Mouse (Mus musculus) liver, embryonic 15.5 days (tissue): Measurements from ENCODE around the gene Dennd1a. TPM values are rescaled to one million over a fixed set of nuclear protein-coding genes. Genes with fewer than 3 reads are reported as not detected.
"Not testable (repeated sequence)": the region's sequence is repeated elsewhere in the genome, so short reads cannot be mapped to it uniquely, and the experiment has no call there.

Experiments used
- ATAC-seq: fragments of 200-750 bp; cut with Nextera tagmentation; 2 replicates; pipeline ENCODE4 v1.8.0; 2017; ENCODE audit warnings: moderate number of reproducible peaks, mild to moderate bottlenecking, moderate library complexity; ENCODE audit not compliant: insufficient read depth
- H3K27ac ChIP-seq: fragments of 300-500 bp; sonication (generic); replicated peaks from 2 replicates; pipeline ENCODE4 v1.5.1; 2015; ENCODE audit warnings: mild to moderate bottlenecking, inconsistent platforms
- H3K27me3 ChIP-seq: fragments of 300-500 bp; sonication (generic); 2 replicates; pipeline ENCODE4 v1.6.1; 2015; ENCODE audit warnings: mild to moderate bottlenecking, inconsistent platforms
- H3K36me3 ChIP-seq: fragments of 300-500 bp; sonication (generic); replicated peaks from 2 replicates; pipeline ENCODE4 v1.6.1; 2015; ENCODE audit warnings: moderate library complexity, mild to moderate bottlenecking, inconsistent platforms
- H3K4me1 ChIP-seq: fragments of 300-500 bp; sonication (generic); replicated peaks from 2 replicates; pipeline ENCODE4 v1.6.1; 2015; ENCODE audit warnings: inconsistent platforms
- H3K4me2 ChIP-seq: fragments of 300-500 bp; sonication (generic); 2 replicates; pipeline ENCODE4 v1.6.1; 2015; ENCODE audit warnings: moderate library complexity, mild to moderate bottlenecking, inconsistent platforms
- H3K4me3 ChIP-seq: fragments of 300-500 bp; sonication (generic); replicated peaks from 2 replicates; pipeline ENCODE4 v1.5.1; 2015; ENCODE audit warnings: mild to moderate bottlenecking, inconsistent platforms
- H3K9ac ChIP-seq: fragments of 300-500 bp; sonication (generic); 2 replicates; pipeline ENCODE4 v1.6.1; 2015; ENCODE audit warnings: moderate library complexity, mild to moderate bottlenecking, inconsistent platforms
- H3K9me3 ChIP-seq: fragments of 300-500 bp; sonication (generic); replicated peaks from 2 replicates; pipeline ENCODE4 v1.6.1; 2016; ENCODE audit warnings: inconsistent platforms
- WGBS: fragments of 180-500 bp; shearing (Covaris S2); methylation state at CpG from one replicate; pipeline ENCODE4 v1.1.7; 2015; ENCODE audit warnings: mixed read lengths; ENCODE audit not compliant: insufficient replicate concordance; 5-methylcytosine and 5-hydroxymethylcytosine counted together
- polyA plus RNA-seq: library from polyadenylated mRNA; unstranded; fragments of >200 nt; fragmentation: Nextera tagmentation; extraction: Ambion mirVana; gene quantifications from 2 replicates; pipeline ENCODE4 v1.2.1, GENCODE M21; 2015

Gene Dennd1a
- polyA plus RNA-seq, 1 experiment from 2014 or later, result 9.9 TPM

DNA sequence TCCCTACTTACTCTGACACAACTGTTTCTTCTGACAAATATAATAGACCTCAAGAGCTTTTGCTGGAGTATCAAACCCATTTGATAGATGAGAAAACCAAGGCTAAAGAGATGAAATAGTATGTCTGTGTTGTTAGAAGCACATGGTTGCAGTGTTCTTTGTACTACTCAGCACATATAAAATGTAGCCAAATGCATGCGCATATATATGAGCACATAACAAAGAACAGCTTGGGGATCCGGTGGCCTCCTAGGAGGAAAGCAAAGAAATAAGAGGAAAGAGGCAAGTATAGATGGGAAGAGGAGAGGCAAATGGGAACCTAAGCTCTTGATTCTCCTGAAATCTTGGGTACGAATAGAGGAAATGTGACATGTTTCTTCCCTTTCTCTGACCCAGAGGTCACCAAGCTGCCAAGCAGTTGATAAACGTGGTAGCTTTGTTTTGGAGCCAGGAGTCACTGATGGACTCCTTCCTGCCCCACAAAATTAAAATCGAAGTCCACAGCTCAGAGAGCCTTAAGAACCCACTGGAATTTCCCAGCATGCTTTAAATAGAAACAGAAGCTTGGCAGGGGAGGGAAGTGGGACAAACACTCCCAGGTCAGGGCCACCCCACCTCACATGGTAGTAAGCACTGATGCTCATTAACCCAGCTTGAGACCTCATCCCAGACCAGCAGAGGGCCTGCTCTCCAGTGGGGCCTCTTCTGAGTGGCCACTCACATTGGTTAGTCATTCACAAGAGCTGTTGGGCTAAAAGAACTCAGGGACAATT lies 317.3 kb downstream of the Dennd1a start:
- H3K27ac ChIP-seq, result no peak overlapping the region
- no peak overlapping the region for H3K9ac ChIP-seq
- ATAC-seq, result no peak
- H3K27me3 ChIP-seq, result no peaks in the 10 kb centered on the region
- no peak overlapping the region for H3K4me2 ChIP-seq
- no peaks in the 10 kb centered on the region for H3K4me1 ChIP-seq
- 55% methylated on average over 5 of the region's 5 CpGs for WGBS
- H3K4me3 ChIP-seq, result no peak overlapping the region
- no peaks in the 10 kb centered on the region for H3K9me3 ChIP-seq
- H3K36me3 ChIP-seq, result no peaks in the 10 kb centered on the region

DNA sequence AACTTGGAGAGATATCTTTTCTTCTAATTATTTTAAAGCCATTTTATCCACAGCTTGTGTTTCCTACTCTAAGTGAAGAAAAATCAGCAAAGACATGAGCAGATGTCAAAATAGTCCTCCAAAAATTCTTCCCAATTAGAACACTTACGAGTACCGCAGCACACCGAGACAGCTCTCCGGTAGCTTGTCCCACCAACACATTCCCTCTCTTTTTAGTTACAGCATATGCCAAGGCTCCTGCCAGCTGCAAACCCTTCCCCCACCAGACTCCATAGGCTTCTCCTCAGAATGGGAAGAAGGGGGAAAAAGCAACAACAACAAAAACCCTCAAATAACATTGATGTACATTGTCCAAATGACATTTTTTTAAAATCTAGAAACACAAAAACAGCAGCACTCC lies 322.7 kb downstream of the Dennd1a start:
- WGBS, result 82% methylated on average over 4 of the region's 4 CpGs
- ATAC-seq, result no peak
- no peak overlapping the region for H3K27ac ChIP-seq
- H3K9ac ChIP-seq, result no peak overlapping the region
- H3K9me3 ChIP-seq, result no peaks in the 10 kb centered on the region
- no peak overlapping the region for H3K4me2 ChIP-seq
- H3K36me3 ChIP-seq, result peaks cover 10% of the 10 kb centered on the region; the same call in 1 of the 2 replicates
- H3K27me3 ChIP-seq, result no peaks in the 10 kb centered on the region
- H3K4me1 ChIP-seq, result no peaks in the 10 kb centered on the region; the same call in 1 of the 2 replicates
- H3K4me3 ChIP-seq, result no peak overlapping the region

DNA sequence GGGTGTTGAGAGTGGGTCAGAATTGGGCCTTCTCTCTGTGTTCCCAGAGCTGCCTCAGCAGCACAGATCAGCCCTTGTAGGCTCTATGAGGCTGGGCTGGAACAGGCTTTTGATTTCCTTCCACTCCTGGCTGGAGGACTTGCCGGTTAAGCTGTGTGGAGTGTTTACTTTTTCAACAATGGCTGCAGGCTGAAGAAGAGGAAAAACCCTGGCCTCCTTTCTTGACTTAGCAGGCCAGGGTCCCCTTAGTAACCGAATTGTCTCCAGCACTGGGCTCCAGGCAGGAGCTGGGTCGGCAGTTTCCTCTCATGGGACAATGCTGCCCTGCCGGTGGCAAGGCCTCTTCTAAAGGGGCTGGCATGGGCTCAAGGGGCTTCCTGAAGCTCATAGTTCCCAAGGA lies 323.8 kb downstream of the Dennd1a start:
- Histone ChIP-seq H3K27ac (no peak overlapping the region), H3K27me3 (no peaks in the 10 kb centered on the region), H3K36me3 (peaks cover 10% of the 10 kb centered on the region; the same call in 1 of the 2 replicates), H3K4me2 (no peak overlapping the region), H3K9me3 (no peaks in the 10 kb centered on the region), H3K4me1 (no peaks in the 10 kb centered on the region; the same call in 1 of the 2 replicates), H3K4me3 (no peak overlapping the region), H3K9ac (no peak overlapping the region)
- WGBS, result 48% methylated on average over 4 of the region's 4 CpGs
- no peak for ATAC-seq

DNA sequence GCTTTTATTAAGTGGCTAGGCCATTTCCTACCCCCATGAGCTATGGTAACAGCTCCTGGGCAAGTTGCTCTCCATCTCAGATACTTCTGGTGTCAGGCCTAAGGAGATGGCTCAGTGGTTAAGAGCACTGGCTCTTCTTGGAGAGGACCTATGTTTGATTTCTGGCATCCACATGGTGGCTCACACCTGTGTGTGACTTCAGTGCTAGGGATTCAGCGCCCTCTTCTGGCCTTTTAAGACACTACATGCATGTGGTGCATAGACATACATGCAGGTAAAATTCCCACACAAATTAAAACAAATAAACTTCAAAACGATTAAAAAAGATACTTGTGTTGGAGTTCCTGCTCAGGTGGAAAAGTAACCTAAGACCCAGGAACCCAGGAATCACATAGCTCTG lies 338.8 kb downstream of the Dennd1a start:
- Histone ChIP-seq H3K9ac (no peak overlapping the region), H3K4me2 (no peak overlapping the region), H3K4me3 (no peak overlapping the region), H3K36me3 (no peaks in the 10 kb centered on the region), H3K9me3 (no peaks in the 10 kb centered on the region), H3K27ac (no peak overlapping the region), H3K27me3 (no peaks in the 10 kb centered on the region), H3K4me1 (no peaks in the 10 kb centered on the region)
- no peak for ATAC-seq
- WGBS, result 14% methylated on average over 2 of the region's 2 CpGs

DNA sequence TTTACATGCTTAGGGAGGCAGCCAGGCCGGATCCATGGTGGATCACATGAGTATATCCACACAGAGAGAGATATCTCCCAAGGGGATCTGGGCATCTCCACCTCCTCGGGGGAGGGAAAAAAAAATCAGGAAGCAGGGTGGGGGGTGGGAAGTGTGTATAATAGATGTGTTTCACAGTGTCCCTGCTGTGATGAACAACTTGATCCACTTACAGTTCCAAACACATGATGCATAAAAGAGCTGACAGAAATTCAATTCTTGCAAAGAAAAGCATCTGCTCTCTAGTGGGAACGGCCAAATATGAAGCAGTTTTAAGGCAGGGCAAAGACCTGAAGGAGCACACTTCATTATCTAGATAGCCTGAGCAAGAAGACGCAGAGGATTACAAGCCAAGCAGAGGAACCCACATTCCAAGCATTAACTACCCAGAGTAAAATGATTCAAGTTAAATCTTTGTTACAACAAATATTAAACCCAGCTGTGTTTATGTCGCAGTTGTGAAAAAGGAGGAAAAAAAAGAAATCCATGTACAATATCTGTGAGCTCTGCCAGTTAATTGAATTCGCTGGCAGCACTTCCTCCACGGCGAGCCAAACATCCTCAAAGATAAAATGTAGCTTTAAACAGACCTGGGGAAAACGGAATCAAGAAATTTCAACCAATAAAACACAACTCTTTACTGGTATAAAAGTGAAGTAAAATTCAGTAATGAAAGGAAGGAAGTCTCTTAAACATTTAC lies 341.4 kb downstream of the Dennd1a start:
- Histone ChIP-seq H3K4me3 (no peak overlapping the region), H3K36me3 (no peaks in the 10 kb centered on the region), H3K4me2 (no peak overlapping the region), H3K27me3 (no peaks in the 10 kb centered on the region), H3K4me1 (no peaks in the 10 kb centered on the region), H3K9ac (no peak overlapping the region), H3K27ac (no peak overlapping the region), H3K9me3 (no peaks in the 10 kb centered on the region)
- no peak for ATAC-seq
- WGBS, result 61% methylated on average over 9 of the region's 9 CpGs

DNA sequence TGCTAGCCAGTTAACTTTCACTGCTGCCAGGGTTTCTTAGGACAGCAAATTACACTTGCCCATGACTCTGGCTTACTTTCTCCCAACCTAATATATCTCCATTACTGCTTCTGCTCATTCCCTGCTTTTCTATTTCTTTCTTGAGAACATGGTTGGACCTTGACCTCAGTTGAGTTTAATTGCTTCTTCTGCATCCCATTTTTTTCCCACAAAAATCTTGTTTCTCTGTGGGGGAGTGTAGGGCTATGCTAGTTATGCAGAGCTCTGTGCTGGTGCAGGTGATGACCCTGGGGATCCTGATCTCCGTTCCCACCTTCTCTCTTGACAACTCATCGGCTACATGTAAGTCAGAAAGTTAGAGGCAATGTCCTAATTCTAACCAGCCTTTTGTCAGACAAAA lies 344.3 kb downstream of the Dennd1a start:
- Histone ChIP-seq H3K27ac (no peak overlapping the region), H3K4me1 (no peaks in the 10 kb centered on the region), H3K36me3 (no peaks in the 10 kb centered on the region), H3K27me3 (no peaks in the 10 kb centered on the region), H3K4me2 (no peak overlapping the region), H3K9me3 (no peaks in the 10 kb centered on the region), H3K4me3 (no peak overlapping the region), H3K9ac (no peak overlapping the region)
- 81% methylated on average over 2 of the region's 2 CpGs for WGBS
- no peak for ATAC-seq

DNA sequence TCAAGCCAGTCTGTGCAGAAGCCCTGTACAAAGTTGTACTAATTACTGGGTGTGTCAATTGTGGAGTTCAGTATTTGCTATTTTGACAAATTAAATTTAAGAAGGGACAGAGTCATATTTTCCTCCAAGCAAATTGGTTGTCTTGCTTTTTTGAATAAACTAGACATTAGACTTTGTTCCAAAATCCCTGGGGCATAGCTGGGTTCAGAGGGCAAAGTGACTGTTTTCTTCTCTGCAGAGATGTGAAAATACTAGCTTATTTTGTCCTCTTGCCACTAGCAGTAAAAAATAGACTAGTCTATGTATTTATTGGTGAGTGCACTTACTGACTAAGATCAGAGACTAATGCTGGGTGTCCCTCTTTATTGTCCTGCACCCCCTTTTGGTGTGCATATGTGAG lies 345.4 kb downstream of the Dennd1a start:
- Histone ChIP-seq H3K4me3 (no peak overlapping the region), H3K4me2 (no peak overlapping the region), H3K9ac (no peak overlapping the region), H3K4me1 (no peaks in the 10 kb centered on the region), H3K9me3 (no peaks in the 10 kb centered on the region), H3K27ac (no peak overlapping the region), H3K36me3 (no peaks in the 10 kb centered on the region), H3K27me3 (no peaks in the 10 kb centered on the region)
- no peak for ATAC-seq

DNA sequence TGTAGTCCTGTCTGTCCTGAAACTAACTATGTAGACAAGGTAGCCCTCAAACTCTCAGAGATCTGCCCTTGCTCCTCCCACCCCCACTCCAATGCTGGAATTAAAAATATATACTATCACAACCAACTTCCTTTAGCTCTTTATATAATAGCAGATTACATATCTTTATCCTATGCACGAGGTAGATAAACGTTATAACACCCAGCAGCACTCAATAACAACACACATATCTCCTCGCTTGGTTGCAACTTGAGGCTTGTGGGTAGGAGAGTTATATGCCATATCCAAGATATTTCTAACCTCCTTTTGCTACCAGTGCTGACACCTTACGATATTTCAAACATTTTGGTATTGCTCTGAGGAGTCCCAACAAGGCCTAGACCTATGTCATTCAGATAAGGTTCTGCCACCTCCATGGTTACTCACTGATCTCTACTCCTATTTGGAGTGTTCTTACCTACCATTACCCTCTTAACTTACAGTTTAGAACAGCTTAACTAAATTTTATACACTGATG lies 346.3 kb downstream of the Dennd1a start:
- Histone ChIP-seq H3K4me1 (no peaks in the 10 kb centered on the region), H3K36me3 (no peaks in the 10 kb centered on the region; the same call in 1 of the 2 replicates), H3K9ac (no peak overlapping the region), H3K27me3 (no peaks in the 10 kb centered on the region), H3K4me3 (no peak overlapping the region), H3K27ac (no peak overlapping the region), H3K4me2 (no peak overlapping the region), H3K9me3 (no peaks in the 10 kb centered on the region)
- no peak for ATAC-seq
- WGBS, result 53% methylated on average over 4 of the region's 4 CpGs

DNA sequence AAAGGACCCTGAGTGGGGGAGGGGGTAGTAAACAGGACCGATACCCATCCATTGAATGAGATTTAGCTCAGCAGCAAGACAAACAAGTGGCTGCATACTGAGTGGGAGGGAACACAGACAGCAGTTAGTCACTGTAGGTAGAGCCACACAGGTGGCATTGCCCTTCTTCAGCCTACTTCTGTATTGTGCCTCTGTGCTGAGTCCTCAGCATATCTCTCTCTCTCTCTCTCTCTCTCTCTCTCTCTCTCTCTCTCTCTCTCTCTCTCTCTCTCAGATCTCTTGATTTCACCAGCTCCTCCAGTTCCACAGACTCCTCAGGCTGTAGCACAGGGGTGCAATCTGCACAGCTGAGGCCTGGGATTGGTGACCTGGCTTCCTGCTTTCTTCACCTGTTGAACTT lies 347.2 kb downstream of the Dennd1a start:
- ATAC-seq, result no peak
- no peak overlapping the region for H3K4me3 ChIP-seq
- H3K9me3 ChIP-seq, result no peaks in the 10 kb centered on the region
- no peak overlapping the region for H3K4me2 ChIP-seq
- H3K9ac ChIP-seq, result no peak overlapping the region
- no peaks in the 10 kb centered on the region for H3K4me1 ChIP-seq
- no peaks in the 10 kb centered on the region for H3K27me3 ChIP-seq
- no peaks in the 10 kb centered on the region; the same call in 1 of the 2 replicates for H3K36me3 ChIP-seq
- no peak overlapping the region for H3K27ac ChIP-seq
- WGBS, result 79% methylated on average over 1 of the region's 1 CpGs

DNA sequence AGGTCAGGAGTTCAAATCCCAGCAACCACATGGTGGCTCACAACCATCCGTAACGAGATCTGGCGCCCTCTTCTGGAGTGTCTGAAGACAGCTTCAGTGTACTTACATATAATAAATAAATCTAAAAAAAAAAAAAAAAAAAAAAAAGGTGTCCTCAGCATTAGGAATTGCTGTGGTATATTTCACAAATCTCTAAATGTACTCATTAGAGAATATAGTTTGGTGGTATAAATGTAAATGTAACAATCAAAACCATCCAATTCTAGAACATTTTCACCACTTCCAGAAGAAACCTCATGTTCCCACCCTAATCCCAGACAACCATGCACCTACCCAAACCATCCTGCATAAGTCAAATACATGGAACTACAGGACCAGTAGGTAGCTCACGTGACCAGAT lies 350.3 kb downstream of the Dennd1a start:
- not testable (repeated sequence) for H3K36me3 ChIP-seq, H3K4me1 ChIP-seq, H3K9me3 ChIP-seq, H3K27ac ChIP-seq, H3K9ac ChIP-seq, H3K4me2 ChIP-seq, H3K27me3 ChIP-seq, H3K4me3 ChIP-seq, ATAC-seq
- 59% methylated on average over 4 of the region's 4 CpGs for WGBS

DNA sequence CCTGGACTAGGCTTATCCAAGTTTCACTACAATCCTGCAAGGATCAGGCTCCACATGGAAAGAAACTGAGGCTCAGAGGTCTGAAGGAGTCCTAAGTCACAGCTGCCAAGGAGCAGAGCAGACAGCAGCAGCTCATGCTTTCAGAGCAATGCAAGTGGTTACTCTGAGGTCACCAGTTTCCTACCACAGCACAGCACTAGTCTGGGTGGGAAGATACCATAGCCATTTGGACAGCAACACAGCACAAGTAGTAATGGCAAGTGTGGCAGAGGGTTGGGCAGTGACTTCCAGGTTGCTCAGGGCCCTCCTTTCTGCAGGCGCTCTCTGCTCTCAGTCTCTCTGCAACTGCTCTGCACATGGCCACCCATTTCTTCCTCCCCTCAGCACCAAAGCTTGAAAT lies 354.9 kb downstream of the Dennd1a start:
- Histone ChIP-seq H3K4me3 (no peak overlapping the region), H3K9me3 (no peaks in the 10 kb centered on the region), H3K27me3 (no peaks in the 10 kb centered on the region), H3K9ac (no peak overlapping the region), H3K4me2 (no peak overlapping the region), H3K27ac (no peak overlapping the region), H3K36me3 (no peaks in the 10 kb centered on the region; the same call in 1 of the 2 replicates), H3K4me1 (no peaks in the 10 kb centered on the region)
- WGBS, result 81% methylated on average over 1 of the region's 1 CpGs
- ATAC-seq, result no peak
